Mouse (Mus musculus): ENCODE results near the gene Vpreb2. TPM values are rescaled to one million over a fixed set of nuclear protein-coding genes. Genes with fewer than 3 reads are reported as not detected.
"Not testable (repeated sequence)": the region's sequence is repeated elsewhere in the genome, so short reads cannot be mapped to it uniquely, and the experiment has no call there.

The Vpreb2 gene
- polyA plus RNA-seq, 1 experiment: not detected

DNA sequence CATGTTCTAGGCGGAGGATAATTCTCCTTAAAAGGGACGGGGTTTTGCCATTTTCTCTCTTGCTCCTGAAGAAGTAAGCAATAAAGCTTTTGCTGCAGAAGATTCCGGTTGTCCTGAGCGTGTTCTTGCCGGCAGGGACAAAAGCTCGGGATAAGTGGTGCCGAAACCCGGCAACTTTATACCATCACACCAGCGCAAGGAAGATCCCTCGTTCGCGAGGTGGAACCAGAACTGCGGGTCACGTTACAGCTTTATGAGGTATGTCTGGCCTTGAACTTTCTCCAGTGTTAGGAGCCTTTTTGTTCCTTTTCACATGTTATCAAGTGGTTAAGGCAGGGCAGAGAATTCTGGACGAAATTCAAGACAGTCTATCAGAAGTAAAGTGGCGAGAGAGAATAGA is 12.1 kb downstream of the Vpreb2 start:
- DNase-seq (ENCODE audit: low spot score): not testable (repeated sequence)

DNA sequence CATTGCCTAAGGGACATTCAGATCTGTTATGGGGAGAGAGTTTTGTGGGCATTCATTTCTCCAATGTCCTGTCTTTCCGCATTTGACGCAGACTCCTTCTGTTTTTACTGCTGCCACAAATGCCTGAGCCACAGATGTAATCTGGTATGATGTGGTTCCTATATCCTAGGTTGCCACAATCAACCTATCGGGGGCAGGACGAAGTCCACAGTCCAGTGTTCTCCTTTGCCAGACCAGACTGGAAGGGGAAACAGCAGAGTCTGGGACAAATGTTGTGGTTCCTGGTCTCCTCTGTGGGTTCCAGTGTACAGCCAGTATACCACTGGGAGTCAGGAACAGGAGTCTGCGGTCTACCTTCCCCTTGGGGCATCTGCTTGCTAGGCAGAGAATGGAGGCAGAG is 19.4 kb downstream of the Vpreb2 start:
- no peak for DNase-seq (ENCODE audit: low spot score)

GRCm38 (mm10) chr16:18004589-18004988 is 24.4 kb downstream of the Vpreb2 start:
- DNase-seq (ENCODE audit: low spot score): no peak

DNA sequence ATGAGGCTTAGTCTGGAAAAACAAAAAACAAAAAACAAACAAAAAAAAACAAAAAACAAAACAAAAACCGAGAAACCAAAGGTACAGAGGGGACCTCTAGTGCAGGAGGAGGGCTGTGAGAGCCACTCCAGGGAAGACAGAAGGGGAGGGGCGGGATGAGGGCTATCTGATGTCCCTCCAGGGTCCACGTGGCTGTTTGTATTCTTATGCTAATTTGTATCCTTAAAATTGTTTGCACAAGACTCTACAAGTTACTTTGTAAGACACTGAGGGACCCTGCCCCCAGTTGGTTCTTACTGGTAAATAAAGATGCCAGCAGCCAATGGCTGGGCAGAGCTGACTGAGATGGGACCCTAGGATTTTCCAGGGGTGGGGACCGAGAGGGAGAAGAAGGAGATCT is 26.9 kb downstream of the Vpreb2 start:
- DNase-seq (ENCODE audit: low spot score): no peak

DNA sequence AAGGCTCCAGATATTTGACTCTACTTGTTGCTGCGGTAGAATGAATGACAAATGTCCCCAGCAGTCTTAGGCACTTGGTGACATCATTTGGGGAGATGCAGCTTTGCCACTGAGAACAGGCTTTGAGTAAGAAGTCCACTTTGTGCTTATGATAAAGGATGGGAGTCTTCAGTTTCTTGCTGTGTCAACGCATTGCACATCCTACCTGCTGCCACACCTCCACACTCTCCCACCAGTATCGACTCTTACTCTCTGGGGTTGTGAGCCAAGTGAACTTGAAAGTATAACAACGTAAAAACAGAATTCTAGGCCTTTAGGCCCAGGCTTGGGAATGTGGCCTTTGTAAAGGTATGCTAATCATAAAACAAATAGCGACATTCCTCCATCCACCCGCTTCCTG is 30.9 kb downstream of the Vpreb2 start:
- DNase-seq (ENCODE audit: low spot score): no peak

DNA sequence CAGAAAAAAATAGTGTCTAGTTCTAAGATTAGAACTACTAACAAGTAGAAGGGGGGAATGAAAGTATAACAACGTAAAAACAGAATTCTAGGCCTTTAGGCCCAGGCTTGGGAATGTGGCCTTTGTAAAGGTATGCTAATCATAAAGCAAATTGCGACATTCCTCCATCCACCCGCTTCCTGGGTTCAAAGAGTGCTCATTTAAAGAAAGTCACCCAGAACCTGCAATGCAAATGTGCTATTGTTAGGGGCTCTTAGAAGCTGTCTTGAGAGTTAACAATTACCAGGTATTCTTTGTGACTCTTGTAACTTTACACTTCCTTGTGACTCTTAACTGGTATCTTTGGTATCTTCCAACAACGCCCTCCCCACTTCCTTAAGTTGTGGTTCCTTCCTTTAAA is 36.3 kb downstream of the Vpreb2 start:
- DNase-seq (ENCODE audit: low spot score): not testable (repeated sequence)

DNA sequence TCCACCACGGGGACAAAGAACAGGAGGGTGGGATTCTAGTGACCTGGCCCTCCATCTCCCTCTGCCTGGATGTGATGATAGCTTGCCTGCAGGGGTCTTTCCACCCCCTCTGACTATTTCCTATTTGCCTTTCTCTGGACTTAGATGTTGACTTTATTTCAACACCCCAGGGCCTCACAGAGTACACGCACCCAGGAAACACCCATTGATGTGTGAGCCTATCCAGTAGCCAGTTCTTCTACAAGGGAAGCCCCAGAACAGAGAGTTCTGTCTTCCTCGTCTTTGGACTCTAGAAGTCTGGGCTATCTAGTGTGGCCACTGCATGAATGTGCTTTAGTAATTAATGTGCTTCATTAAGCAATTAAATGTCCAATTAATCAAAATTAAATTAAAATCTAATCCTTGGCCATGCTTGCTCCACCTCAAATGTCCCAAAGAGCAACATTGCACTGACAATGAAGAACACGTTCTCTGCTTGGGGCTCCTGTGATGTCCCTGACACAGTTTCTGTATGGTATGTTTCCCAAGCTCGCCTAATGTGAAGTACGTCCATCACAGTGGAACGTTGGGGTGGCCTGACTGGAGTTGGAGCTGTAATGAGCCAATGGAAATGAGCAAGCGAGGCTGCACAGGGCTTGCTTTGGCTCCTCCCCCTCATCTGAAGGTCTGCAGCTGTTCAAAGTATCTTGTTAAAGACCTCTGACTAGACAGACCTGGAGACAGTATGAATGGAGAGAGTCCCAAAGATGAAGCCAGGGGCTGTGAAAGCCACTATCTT is 42.7 kb downstream of the Vpreb2 start:
- no peak for DNase-seq (ENCODE audit: low spot score)

DNA sequence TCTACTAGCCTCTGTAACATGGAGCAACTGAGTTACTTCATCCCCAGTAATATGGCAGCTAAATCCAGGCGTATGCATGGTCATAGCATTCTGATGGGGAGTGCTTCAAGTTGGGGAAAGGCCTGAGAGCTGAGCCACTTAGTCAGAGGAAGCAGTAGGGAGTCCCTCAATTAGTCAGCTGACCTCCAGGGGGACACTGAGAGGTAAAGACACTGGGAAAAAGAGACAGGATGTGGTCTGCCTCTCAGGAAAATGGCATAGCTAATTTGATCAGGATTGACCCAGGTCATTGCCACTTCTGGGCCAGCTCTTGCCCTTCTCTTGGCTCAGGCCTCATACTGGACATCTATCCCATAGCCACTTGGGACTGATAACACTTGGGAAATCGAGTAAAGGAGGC is 47.1 kb downstream of the Vpreb2 start:
- DNase-seq (ENCODE audit: low spot score): no peak

Other genes starting within 250 kb of the Vpreb2 start
- 36.5 and 56.4 TPM in 2 replicates for gene Med15, start 247.5 kb upstream of the Vpreb2 start, polyA plus RNA-seq (2012; rRNA removed)
- gene Klhl22, start 220.8 kb upstream of the Vpreb2 start, polyA plus RNA-seq (2012; rRNA removed): 38.8 and 40.9 TPM in 2 replicates
- gene Scarf2, start 183.1 kb upstream of the Vpreb2 start, polyA plus RNA-seq (2012; rRNA removed): 36.0 and 45.5 TPM in 2 replicates
- not detected in 2 replicates for gene B830017H08Rik, start 147.3 kb upstream of the Vpreb2 start, polyA plus RNA-seq (2012; rRNA removed)
- gene Car15, start 142.1 kb upstream of the Vpreb2 start, polyA plus RNA-seq (2012; rRNA removed): 2.3 and 4.0 TPM in 2 replicates
- 0.60 and 0.70 TPM in 2 replicates for gene Gm20518, start 88.8 kb upstream of the Vpreb2 start, polyA plus RNA-seq (2012; rRNA removed)
- 0.07 and 0.08 TPM in 2 replicates for gene Tssk1, start 86.2 kb upstream of the Vpreb2 start, polyA plus RNA-seq (2012; rRNA removed)
- gene Dgcr2, start 81.9 kb upstream of the Vpreb2 start, polyA plus RNA-seq (2012; rRNA removed): 48.7 and 50.0 TPM in 2 replicates
- not detected in 2 replicates for gene Tssk2, start 81.8 kb upstream of the Vpreb2 start, polyA plus RNA-seq (2012; rRNA removed)
- 26.0 and 26.7 TPM in 2 replicates for gene Ess2, start 69.1 kb upstream of the Vpreb2 start, polyA plus RNA-seq (2012; rRNA removed)
- not detected in 2 replicates for gene Gsc2, start 65.4 kb upstream of the Vpreb2 start, polyA plus RNA-seq (2012; rRNA removed)
- gene Slc25a1, start 52.2 kb upstream of the Vpreb2 start, polyA plus RNA-seq (2012; rRNA removed): 67.3 and 77.5 TPM in 2 replicates
- 105 and 136 TPM in 2 replicates for gene Dgcr6, start 72.4 kb downstream of the Vpreb2 start, polyA plus RNA-seq (2012; rRNA removed)
- 35.2 and 40.6 TPM in 2 replicates for gene Prodh, start 109.8 kb downstream of the Vpreb2 start, polyA plus RNA-seq (2012; rRNA removed)
- 4.3 and 4.9 TPM in 2 replicates for gene Rtn4r, start 147.2 kb downstream of the Vpreb2 start, polyA plus RNA-seq (2012; rRNA removed)
- not detected in 2 replicates for gene Ccdc188, start 237.5 kb downstream of the Vpreb2 start, polyA plus RNA-seq (2012; rRNA removed)